Mouse (Mus musculus) lung, postnatal 0 days (tissue): ENCODE results near the gene Tbc1d5.

Experiments used
- CTCF ChIP-seq: IDR thresholded peaks from 2 replicates; pipeline ENCODE4 v1.5.1; 2016; ENCODE audit warnings: antibody characterized with exemption, mild to moderate bottlenecking
- EP300 ChIP-seq: IDR thresholded peaks from 2 replicates; pipeline ENCODE4 v1.6.1; 2016; ENCODE audit warnings: antibody characterized with exemption, mild to moderate bottlenecking, control low read depth

DNA sequence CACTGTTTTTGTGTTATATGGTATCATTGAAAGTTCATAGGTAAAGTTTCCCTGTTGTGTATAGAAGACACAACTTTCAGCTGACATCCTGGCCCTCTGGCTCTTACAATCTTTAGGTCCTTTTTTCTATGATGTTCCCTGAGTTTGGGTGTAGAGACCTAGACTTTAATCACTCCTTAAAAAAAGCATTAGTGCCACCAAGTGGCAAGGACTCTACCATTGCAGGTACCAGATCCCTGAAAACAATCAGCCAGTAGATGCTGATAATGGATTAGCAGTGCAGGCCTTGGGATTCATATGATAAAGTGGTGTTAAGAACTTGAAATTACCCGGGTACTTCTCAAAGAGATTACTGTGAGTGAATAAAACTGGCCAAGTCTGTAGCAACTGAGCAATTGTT, 207.0 kb downstream of the Tbc1d5 start:
- TF ChIP-seq CTCF (peak; percentile 56), EP300 (no peak)
